Mouse (Mus musculus): Measurements from ENCODE around the gene Ldlrad3. TPM values are rescaled to one million over a fixed set of nuclear protein-coding genes. Genes with fewer than 3 reads are reported as not detected.

The Ldlrad3 gene
- polyA plus RNA-seq, 1 experiment: 3.7 TPM

GRCm38 (mm10) chr2:102156460-102156859, 29.7 kb downstream of the Ldlrad3 start:
- no peak overlapping the region for H3K4me3 ChIP-seq (replicated peaks; ENCODE audit: control insufficient read depth, low read depth, low read length)
- H3K4me1 ChIP-seq (ENCODE audit: control insufficient read depth, insufficient read depth, low read length): peaks cover 12% of the 10 kb centered on the region
- no peak overlapping the region for H3K27ac ChIP-seq (ENCODE audit: control insufficient read depth, insufficient read depth, low read depth, low read length, poor library complexity)
- WGBS: 77% methylated on average over 9 of the region's 9 CpGs
- TF ChIP-seq CTCF (IDR thresholded peaks at IDR 0.05; ENCODE audit: control insufficient read depth, insufficient read depth, low read length) (no peak), POLR2A (IDR thresholded peaks at IDR 0.05; ENCODE audit: borderline replicate concordance, control insufficient read depth, low read depth, low read length) (no peak)

DNA sequence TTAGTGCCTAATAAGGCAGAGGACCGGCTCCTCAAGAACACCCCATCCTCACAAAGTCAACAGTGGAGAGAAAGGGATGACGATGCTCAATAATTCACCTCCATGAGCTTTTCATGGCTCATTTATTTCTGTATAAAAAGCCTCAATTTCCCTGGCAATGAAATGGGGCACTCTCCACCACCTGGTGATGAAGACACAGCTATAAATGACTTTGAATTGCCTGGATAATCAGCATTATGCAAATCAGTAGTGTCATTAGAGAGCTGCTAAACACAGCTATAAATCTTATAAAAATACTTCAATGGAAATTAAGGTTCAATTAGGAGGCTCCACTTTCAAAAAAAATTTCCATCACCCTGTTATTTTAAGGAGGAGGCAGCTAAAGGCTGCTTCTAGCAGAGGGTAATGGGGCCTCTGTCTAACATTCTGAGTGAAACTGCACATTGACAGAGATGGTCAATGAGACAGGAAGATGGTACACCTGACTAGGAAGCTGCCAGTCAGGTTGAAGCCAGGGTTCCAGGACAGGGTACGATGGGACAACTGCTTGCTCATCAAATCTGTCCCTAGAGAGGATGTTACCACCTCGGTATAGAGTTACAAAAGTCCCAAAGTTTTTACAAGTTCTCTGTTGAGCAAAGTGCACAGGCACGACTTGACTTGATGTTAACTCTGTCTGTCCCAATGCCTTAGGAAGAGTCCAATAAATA, 30.7 kb downstream of the Ldlrad3 start:
- Histone ChIP-seq H3K27ac (ENCODE audit: control insufficient read depth, insufficient read depth, low read depth, low read length, poor library complexity) (no peak overlapping the region), H3K4me1 (ENCODE audit: control insufficient read depth, insufficient read depth, low read length) (peaks cover 12% of the 10 kb centered on the region), H3K4me3 (replicated peaks; ENCODE audit: control insufficient read depth, low read depth, low read length) (no peak overlapping the region)
- WGBS: 51% methylated on average over 5 of the region's 5 CpGs
- TF ChIP-seq POLR2A (IDR thresholded peaks at IDR 0.05; ENCODE audit: borderline replicate concordance, control insufficient read depth, low read depth, low read length) (no peak), CTCF (IDR thresholded peaks at IDR 0.05; ENCODE audit: control insufficient read depth, insufficient read depth, low read length) (no peak)

DNA sequence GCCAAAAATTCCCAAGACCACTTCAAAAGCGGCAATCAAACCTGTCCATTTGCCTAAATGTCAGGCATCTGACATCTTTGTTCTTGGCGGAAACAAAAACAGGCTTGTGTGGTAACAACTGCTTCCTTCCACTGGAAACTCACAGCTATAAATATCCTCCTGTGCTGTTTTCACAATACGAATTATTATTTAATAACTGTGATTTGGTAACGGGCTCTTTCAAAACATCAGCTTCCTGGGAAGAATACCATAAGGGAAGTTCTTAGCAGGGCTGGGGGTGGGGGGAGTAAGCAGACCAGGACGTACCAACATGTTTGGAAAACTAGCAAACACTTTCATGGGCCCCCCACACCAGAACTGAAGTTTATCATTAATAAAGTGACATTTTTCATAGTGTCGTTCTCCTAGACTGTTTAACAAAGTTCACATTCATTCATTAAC, 31.4 kb downstream of the Ldlrad3 start:
- 13% methylated on average over 6 of the region's 6 CpGs for WGBS

DNA sequence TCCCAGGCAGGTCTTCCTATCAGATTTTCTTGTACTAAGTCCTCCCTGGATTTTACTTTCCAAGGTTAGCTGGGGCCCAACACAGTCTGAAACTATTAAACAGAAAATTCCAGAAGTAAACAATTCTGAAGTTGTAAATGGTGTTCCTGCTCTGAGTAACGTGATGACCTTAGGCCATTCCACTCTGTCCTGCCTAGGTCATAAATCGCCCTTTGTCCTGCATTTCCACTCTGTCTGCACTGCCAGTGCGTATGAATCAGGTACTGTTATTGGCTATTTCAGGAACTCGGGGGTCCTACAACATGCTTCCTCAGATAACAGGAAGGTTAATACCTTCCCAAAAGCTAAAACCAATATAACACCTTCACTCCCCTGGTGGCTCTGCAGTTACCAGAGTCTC, 31.9 kb downstream of the Ldlrad3 start:
- TF ChIP-seq POLR2A (IDR thresholded peaks at IDR 0.05; ENCODE audit: borderline replicate concordance, control insufficient read depth, low read depth, low read length) (no peak), CTCF (IDR thresholded peaks at IDR 0.05; ENCODE audit: control insufficient read depth, insufficient read depth, low read length) (no peak)
- Histone ChIP-seq H3K27ac (ENCODE audit: control insufficient read depth, insufficient read depth, low read depth, low read length, poor library complexity) (no peak overlapping the region; the same call in 1 of the 2 replicates), H3K4me3 (replicated peaks; ENCODE audit: control insufficient read depth, low read depth, low read length) (no peak overlapping the region), H3K4me1 (ENCODE audit: control insufficient read depth, insufficient read depth, low read length) (peaks cover 12% of the 10 kb centered on the region)
- WGBS: 43% methylated on average over 4 of the region's 4 CpGs

More for the DNA sequence above, 31.4 kb downstream of the Ldlrad3 start:
- no peak for TF ChIP-seq CTCF (IDR thresholded peaks at IDR 0.05; ENCODE audit: control insufficient read depth, insufficient read depth, low read length)
- TF ChIP-seq POLR2A (IDR thresholded peaks at IDR 0.05; ENCODE audit: borderline replicate concordance, control insufficient read depth, low read depth, low read length): no peak
- Histone ChIP-seq H3K4me1 (ENCODE audit: control insufficient read depth, insufficient read depth, low read length) (peaks cover 12% of the 10 kb centered on the region), H3K27ac (ENCODE audit: control insufficient read depth, insufficient read depth, low read depth, low read length, poor library complexity) (no peak overlapping the region; the same call in 1 of the 2 replicates), H3K4me3 (replicated peaks; ENCODE audit: control insufficient read depth, low read depth, low read length) (no peak overlapping the region)

DNA sequence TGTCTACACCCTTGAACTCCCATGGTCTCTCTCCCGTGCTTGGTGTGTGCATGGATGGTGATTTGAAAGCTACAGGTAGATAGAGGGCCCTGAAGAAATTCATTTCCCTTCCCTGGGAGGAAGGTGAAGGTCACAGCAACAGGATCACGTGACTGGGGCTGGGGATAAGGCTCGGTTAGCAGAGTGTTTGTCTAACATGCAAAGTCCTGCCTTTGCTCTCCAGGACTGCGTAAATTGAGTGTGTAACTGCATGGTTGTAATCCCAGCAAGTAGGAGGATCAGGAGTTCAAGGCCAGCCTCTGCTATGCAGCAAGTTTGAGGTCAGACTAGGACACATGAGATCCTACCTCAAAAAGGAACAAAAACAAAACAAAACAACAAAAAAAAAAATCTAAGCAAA, 32.7 kb downstream of the Ldlrad3 start:
- TF ChIP-seq CTCF (IDR thresholded peaks at IDR 0.05; ENCODE audit: control insufficient read depth, insufficient read depth, low read length) (no peak), POLR2A (IDR thresholded peaks at IDR 0.05; ENCODE audit: borderline replicate concordance, control insufficient read depth, low read depth, low read length) (no peak)
- H3K4me1 ChIP-seq (ENCODE audit: control insufficient read depth, insufficient read depth, low read length): peaks cover 11% of the 10 kb centered on the region
- WGBS: 65% methylated on average over 4 of the region's 4 CpGs

DNA sequence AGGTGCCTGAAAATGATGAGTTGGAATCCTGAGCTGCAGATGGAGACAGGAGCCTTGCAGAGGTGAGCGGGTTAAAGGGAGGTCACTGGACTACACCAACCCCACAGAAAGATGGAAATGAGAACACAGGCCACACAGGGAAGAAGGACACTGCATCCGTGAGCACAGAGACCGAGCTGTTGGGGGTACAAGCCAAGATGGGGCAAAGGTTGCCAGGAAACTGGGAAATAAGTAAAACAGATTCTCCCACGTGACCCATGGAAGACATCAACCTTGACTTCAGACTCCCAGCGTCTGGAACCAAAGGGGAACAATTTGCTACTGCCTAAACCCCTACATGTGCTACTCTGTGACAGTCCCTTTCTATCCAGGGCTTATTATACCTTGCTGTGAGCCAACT, 33.3 kb downstream of the Ldlrad3 start:
- Histone ChIP-seq H3K27ac (ENCODE audit: control insufficient read depth, insufficient read depth, low read depth, low read length, poor library complexity) (no peak overlapping the region), H3K4me3 (replicated peaks; ENCODE audit: control insufficient read depth, low read depth, low read length) (no peak overlapping the region), H3K4me1 (ENCODE audit: control insufficient read depth, insufficient read depth, low read length) (peaks cover 10% of the 10 kb centered on the region)
- no peak for TF ChIP-seq POLR2A (IDR thresholded peaks at IDR 0.05; ENCODE audit: borderline replicate concordance, control insufficient read depth, low read depth, low read length)
- TF ChIP-seq CTCF (IDR thresholded peaks at IDR 0.05; ENCODE audit: control insufficient read depth, insufficient read depth, low read length): no peak
- 83% methylated on average over 5 of the region's 5 CpGs for WGBS

More for the DNA sequence above, 32.7 kb downstream of the Ldlrad3 start:
- Histone ChIP-seq H3K27ac (ENCODE audit: control insufficient read depth, insufficient read depth, low read depth, low read length, poor library complexity) (no peak overlapping the region), H3K4me3 (replicated peaks; ENCODE audit: control insufficient read depth, low read depth, low read length) (no peak overlapping the region)

- no peak overlapping the region for H3K27ac ChIP-seq (ENCODE audit: control insufficient read depth, insufficient read depth, low read depth, low read length, poor library complexity)
- TF ChIP-seq POLR2A (IDR thresholded peaks at IDR 0.05; ENCODE audit: borderline replicate concordance, control insufficient read depth, low read depth, low read length): no peak
- TF ChIP-seq CTCF (IDR thresholded peaks at IDR 0.05; ENCODE audit: control insufficient read depth, insufficient read depth, low read length): no peak
- no peak overlapping the region for H3K4me3 ChIP-seq (replicated peaks; ENCODE audit: control insufficient read depth, low read depth, low read length)
- WGBS: 80% methylated on average over 2 of the region's 2 CpGs
- H3K4me1 ChIP-seq (ENCODE audit: control insufficient read depth, insufficient read depth, low read length): peaks cover 10% of the 10 kb centered on the region
Measured at GRCm38 (mm10) chr2:102149058-102149457, 37.1 kb downstream of the Ldlrad3 start.

GRCm38 (mm10) chr2:102148093-102148492, 38.1 kb downstream of the Ldlrad3 start:
- TF ChIP-seq POLR2A (IDR thresholded peaks at IDR 0.05; ENCODE audit: borderline replicate concordance, control insufficient read depth, low read depth, low read length) (no peak), CTCF (IDR thresholded peaks at IDR 0.05; ENCODE audit: control insufficient read depth, insufficient read depth, low read length) (no peak)
- Histone ChIP-seq H3K27ac (ENCODE audit: control insufficient read depth, insufficient read depth, low read depth, low read length, poor library complexity) (no peak overlapping the region), H3K4me1 (ENCODE audit: control insufficient read depth, insufficient read depth, low read length) (peaks cover 5% of the 10 kb centered on the region), H3K4me3 (replicated peaks; ENCODE audit: control insufficient read depth, low read depth, low read length) (no peak overlapping the region)
- 47% methylated on average over 6 of the region's 6 CpGs for WGBS

All from bone marrow, adult 2 months (tissue).